Mouse (Mus musculus) intestine, postnatal 0 days (tissue): ENCODE data around the gene Wnt8b. TPM values are rescaled to one million over a fixed set of nuclear protein-coding genes. Genes with fewer than 3 reads are reported as not detected.

Experiments
- ATAC-seq: fragments of 200-750 bp; cut with Nextera tagmentation; 2 replicates; pipeline ENCODE4 v1.8.0; 2017; ENCODE audit warnings: mild to moderate bottlenecking, moderate TSS enrichment, moderate library complexity
- H3K27ac ChIP-seq: fragments of 300-500 bp; sonication (generic); 2 replicates; pipeline ENCODE4 v1.5.1; 2014; ENCODE audit warnings: mild to moderate bottlenecking, low read depth, low read length, moderate library complexity
- H3K27me3 ChIP-seq: fragments of 300-500 bp; sonication (generic); replicated peaks from 2 replicates; pipeline ENCODE4 v1.6.1; 2014; ENCODE audit warnings: low read length, mixed read lengths; ENCODE audit not compliant: control insufficient read depth, insufficient read depth
- H3K36me3 ChIP-seq: fragments of 300-500 bp; sonication (generic); 2 replicates; pipeline ENCODE4 v1.6.1; 2014; ENCODE audit warnings: mild to moderate bottlenecking, moderate library complexity; ENCODE audit not compliant: control insufficient read depth, insufficient read depth
- H3K4me1 ChIP-seq: fragments of 300-500 bp; sonication (generic); replicated peaks from 2 replicates; pipeline ENCODE4 v1.6.1; 2014; ENCODE audit warnings: antibody characterized with exemption, low read length, mixed read lengths; ENCODE audit not compliant: control insufficient read depth, insufficient read depth
- H3K4me2 ChIP-seq: fragments of 300-500 bp; sonication (generic); replicated peaks from 2 replicates; pipeline ENCODE4 v1.6.1; 2014; ENCODE audit warnings: low read depth, mild to moderate bottlenecking, moderate library complexity
- H3K4me3 ChIP-seq: fragments of 300-500 bp; sonication (generic); 2 replicates; pipeline ENCODE4 v1.5.1; 2014; ENCODE audit warnings: low read depth, low read length
- H3K9ac ChIP-seq: fragments of 300-500 bp; sonication (generic); 2 replicates; pipeline ENCODE4 v1.6.1; 2014; ENCODE audit warnings: mild to moderate bottlenecking, low read depth, low read length
- H3K9me3 ChIP-seq: fragments of 300-500 bp; sonication (generic); 2 replicates; pipeline ENCODE4 v1.6.1; 2016; ENCODE audit warnings: mixed run types; ENCODE audit not compliant: control insufficient read depth
- CTCF ChIP-seq: sonication (generic); IDR thresholded peaks from 2 replicates; pipeline ENCODE4 v1.5.1; 2016; ENCODE audit warnings: low read depth, mild to moderate bottlenecking, control low read depth, antibody characterized with exemption, moderate library complexity
- WGBS: fragments of 180-500 bp; shearing (Covaris S2); extraction: QIAGEN DNeasy Blood & Tissue Kit; methylation state at CpG from one replicate; pipeline ENCODE4 v1.1.7; 2014; 5-methylcytosine and 5-hydroxymethylcytosine counted together
- polyA plus RNA-seq: library from polyadenylated mRNA; unstranded; fragments of >200 nt; fragmentation: Nextera tagmentation; extraction: Ambion mirVana; gene quantifications from 2 replicates; pipeline ENCODE4 v1.2.1, GENCODE M21; 2015

Wnt8b gene
- polyA plus RNA-seq, 1 experiment from 2014 or later: not detected

- TF ChIP-seq CTCF: no peak
- no peak overlapping the region for H3K27ac ChIP-seq
- whole genome bisulfite sequencing: 82% methylated on average over 9 of the region's 9 CpGs
- ATAC-seq: no peak
- no peak overlapping the region for H3K4me3 ChIP-seq
- H3K9me3 ChIP-seq: no peaks in the 10 kb centered on the region
- no peaks in the 10 kb centered on the region for H3K36me3 ChIP-seq
- H3K4me2 ChIP-seq: no peak overlapping the region
- no peaks in the 10 kb centered on the region for H3K4me1 ChIP-seq
- no peak overlapping the region for H3K9ac ChIP-seq
- H3K27me3 ChIP-seq: no peaks in the 10 kb centered on the region
Measured at GRCm38 (mm10) chr19:44525551-44526205, 32.4 kb downstream of the Wnt8b start.

GRCm38 (mm10) chr19:44530018-44530417 lies 36.7 kb downstream of the Wnt8b start:
- H3K4me3 ChIP-seq: no peak overlapping the region
- no peaks in the 10 kb centered on the region for H3K36me3 ChIP-seq
- H3K9me3 ChIP-seq: no peaks in the 10 kb centered on the region
- no peak overlapping the region for H3K4me2 ChIP-seq
- no peaks in the 10 kb centered on the region for H3K27me3 ChIP-seq
- no peak overlapping the region for H3K9ac ChIP-seq
- no peak for ATAC-seq
- no peaks in the 10 kb centered on the region for H3K4me1 ChIP-seq
- TF ChIP-seq CTCF: no peak
- 81% methylated on average over 6 of the region's 6 CpGs for WGBS
- no peak overlapping the region for H3K27ac ChIP-seq

- H3K9ac ChIP-seq: no peak overlapping the region
- 33% methylated on average over 3 of the region's 3 CpGs for WGBS
Measured at GRCm38 (mm10) chr19:44535376-44535775, 42.1 kb downstream of the Wnt8b start.

GRCm38 (mm10) chr19:44537416-44537815 lies 44.1 kb downstream of the Wnt8b start:
- no peak overlapping the region for H3K9ac ChIP-seq
- H3K27ac ChIP-seq: no peak overlapping the region
- H3K4me2 ChIP-seq: no peak overlapping the region
- H3K36me3 ChIP-seq: no peaks in the 10 kb centered on the region
- no peak overlapping the region for H3K4me3 ChIP-seq
- no peak for ATAC-seq
- H3K27me3 ChIP-seq: no peaks in the 10 kb centered on the region
- WGBS: 82% methylated on average over 8 of the region's 8 CpGs
- TF ChIP-seq CTCF: no peak
- H3K4me1 ChIP-seq: no peaks in the 10 kb centered on the region
- H3K9me3 ChIP-seq: peaks cover 9% of the 10 kb centered on the region; the same call in 1 of the 2 replicates

More at GRCm38 (mm10) chr19:44535376-44535775, 42.1 kb downstream of the Wnt8b start:
- H3K27ac ChIP-seq: no peak overlapping the region
- peaks cover 4% of the 10 kb centered on the region; the same call in 1 of the 2 replicates for H3K9me3 ChIP-seq
- no peak for ATAC-seq
- H3K4me2 ChIP-seq: no peak overlapping the region
- no peak overlapping the region for H3K4me3 ChIP-seq
- H3K4me1 ChIP-seq: no peaks in the 10 kb centered on the region
- no peaks in the 10 kb centered on the region for H3K36me3 ChIP-seq
- no peaks in the 10 kb centered on the region for H3K27me3 ChIP-seq
- peak; percentile 72 for TF ChIP-seq CTCF

DNA sequence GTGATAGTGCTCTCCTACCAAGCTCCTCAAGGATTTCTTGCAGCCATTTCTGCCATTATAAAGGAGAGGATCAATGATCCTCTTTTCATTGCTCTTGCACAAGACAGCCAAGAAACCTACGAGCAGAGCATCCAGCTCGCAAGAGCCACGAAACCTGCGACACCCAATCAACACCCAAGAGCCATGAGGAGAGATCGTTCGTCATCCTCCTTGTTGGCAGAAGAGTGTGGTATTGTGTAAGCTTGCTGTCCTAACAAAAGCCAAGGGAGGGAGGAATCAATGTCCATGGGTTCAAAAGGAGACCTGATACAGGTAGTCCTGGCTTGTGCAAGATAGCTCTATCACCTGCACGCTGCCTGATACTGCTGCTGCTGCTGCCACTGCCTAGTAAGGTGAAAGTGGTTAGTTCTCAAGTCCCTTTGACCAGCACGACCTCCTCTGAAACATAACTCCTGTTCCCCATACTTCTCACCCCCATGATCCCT lies 49.5 kb downstream of the Wnt8b start:
- H3K9ac ChIP-seq: no peak overlapping the region
- no peaks in the 10 kb centered on the region; the same call in 1 of the 2 replicates for H3K27me3 ChIP-seq
- no peak for ATAC-seq
- WGBS: 81% methylated on average over 8 of the region's 8 CpGs
- no peak overlapping the region for H3K4me2 ChIP-seq
- no peak for TF ChIP-seq CTCF
- no peak overlapping the region for H3K27ac ChIP-seq
- no peak overlapping the region for H3K4me3 ChIP-seq
- peaks cover 7% of the 10 kb centered on the region; the same call in 1 of the 2 replicates for H3K4me1 ChIP-seq
- no peaks in the 10 kb centered on the region for H3K36me3 ChIP-seq
- peaks cover 9% of the 10 kb centered on the region; the same call in 1 of the 2 replicates for H3K9me3 ChIP-seq

DNA sequence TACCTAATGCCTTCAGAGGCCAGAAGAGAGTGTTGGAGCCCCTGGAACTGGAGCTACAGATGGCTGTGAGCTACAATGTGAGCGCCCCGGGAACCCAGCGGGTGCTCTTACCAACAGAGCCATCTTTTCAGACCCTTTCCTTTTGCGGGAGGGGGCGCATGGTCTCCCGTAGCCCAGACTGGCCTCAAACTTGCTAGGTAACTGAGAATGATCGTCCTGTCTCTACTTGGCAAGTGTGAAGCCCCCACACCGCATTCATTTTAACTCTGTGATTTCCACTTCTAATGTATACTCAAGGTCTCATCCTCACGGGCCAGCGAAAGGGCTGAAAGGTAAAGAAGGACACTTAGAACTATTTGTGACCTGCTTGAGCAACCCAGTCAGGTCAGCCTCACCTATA lies 51.1 kb downstream of the Wnt8b start:
- H3K36me3 ChIP-seq: peaks cover 14% of the 10 kb centered on the region
- H3K27ac ChIP-seq: no peak overlapping the region
- peaks cover 9% of the 10 kb centered on the region; the same call in 1 of the 2 replicates for H3K9me3 ChIP-seq
- no peaks in the 10 kb centered on the region; the same call in 1 of the 2 replicates for H3K27me3 ChIP-seq
- peak overlapping the region; percentile 85; the same call in 1 of the 2 replicates for H3K4me2 ChIP-seq
- no peak for ATAC-seq
- H3K9ac ChIP-seq: no peak overlapping the region
- TF ChIP-seq CTCF: no peak
- WGBS: 61% methylated on average over 10 of the region's 10 CpGs
- H3K4me3 ChIP-seq: no peak overlapping the region
- H3K4me1 ChIP-seq: peaks cover 7% of the 10 kb centered on the region; the same call in 1 of the 2 replicates
